Comparison of ENCODE assay signal across 21 mouse cellular contexts in the genomic region with DNA sequence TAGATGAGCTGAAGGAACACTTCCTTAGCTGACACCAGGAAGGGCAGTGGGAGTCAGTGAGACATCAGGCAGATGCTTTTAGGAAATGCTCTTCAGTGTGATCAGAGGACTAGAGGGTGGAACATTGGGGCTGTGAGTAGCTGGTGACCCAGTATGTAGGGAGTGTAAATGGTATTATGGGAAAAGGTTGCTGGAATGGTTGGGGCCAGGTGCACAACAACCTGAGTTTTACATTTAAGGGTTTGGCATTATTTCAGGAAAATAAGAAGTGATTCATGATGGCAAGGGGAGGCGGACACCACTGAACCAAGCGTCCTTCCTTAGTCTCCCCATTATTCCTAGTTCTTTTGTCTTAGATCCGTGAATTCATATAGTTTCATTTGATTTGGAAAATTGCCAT. TPM values are rescaled to one million over a fixed set of nuclear protein-coding genes. Genes with fewer than 3 reads are reported as not detected.
DNase-seq lines count a peak whose midpoint lies in the region; ATAC-seq and TF ChIP-seq lines count a peak whose summit lies in the region.
"Had no signal": no experiment of that assay in that cellular context is flagged by ENCODE, and none has a peak within 500 bp of the region (broad histone marks: within the 10 kb centered on the region; RNA-seq: fewer than 3 reads in every experiment).

No protein-coding gene starts in this region.

- H3K4me3 ChIP-seq in forebrain, embryonic 15.5 days, result no peak overlapping the region
- H3K4me3 ChIP-seq in forebrain, embryonic 10.5 days, result no peak overlapping the region
- no peak overlapping the region for H3K4me3 ChIP-seq in heart, embryonic 14.5 days (ENCODE audit: control insufficient read depth in 1 of 2, insufficient read depth in 1 of 2, low read depth in 1 of 2, low read length in 2 of 2)
- no peak overlapping the region for H3K4me3 ChIP-seq in liver, postnatal 0 days (ENCODE audit: low read depth, low read length)
- no peak overlapping the region for H3K4me3 ChIP-seq in liver, embryonic 12.5 days
- H3K4me3 ChIP-seq in heart, postnatal 0 days (ENCODE audit: low read depth, low read length), result no peak overlapping the region
- H3K4me3 ChIP-seq: embryonic facial prominence, embryonic 12.5 days; erythroblast, embryonic 14.5 days; left cerebral cortex, adult 2 months had no signal

- ATAC-seq in forebrain, embryonic 15.5 days (replicated peaks), result no peak; the same call in 1 of the 2 replicates
- no peak for ATAC-seq in heart, embryonic 14.5 days (ENCODE audit: insufficient number of reproducible peaks, insufficient read depth, low FRiP score, low read depth)
- ATAC-seq in liver, postnatal 0 days, result no peak
- no peak for ATAC-seq in liver, embryonic 12.5 days
- ATAC-seq in heart, postnatal 0 days (ENCODE audit: insufficient read depth, low read depth), result no peak

- peaks cover 28% of the 10 kb centered on the region for H3K36me3 ChIP-seq in forebrain, embryonic 15.5 days
- peaks cover 29% of the 10 kb centered on the region for H3K36me3 ChIP-seq in forebrain, embryonic 10.5 days (replicated peaks)
- H3K36me3 ChIP-seq in heart, embryonic 14.5 days (ENCODE audit: control insufficient read depth, insufficient read depth, low read length), result peaks cover 56% of the 10 kb centered on the region
- peaks cover 15% of the 10 kb centered on the region for H3K36me3 ChIP-seq in liver, postnatal 0 days (replicated peaks; ENCODE audit: insufficient read depth, low read length)
- peaks cover 25% of the 10 kb centered on the region for H3K36me3 ChIP-seq in liver, embryonic 12.5 days
- H3K36me3 ChIP-seq in heart, postnatal 0 days (replicated peaks; ENCODE audit: control insufficient read depth, insufficient read depth, low read length), result peaks cover 50% of the 10 kb centered on the region

- no peak for TF ChIP-seq CTCF in liver, postnatal 0 days (IDR thresholded peaks at IDR 0.05; ENCODE audit: low read depth)
- TF ChIP-seq CTCF in heart, postnatal 0 days (IDR thresholded peaks at IDR 0.05; ENCODE audit: low read depth), result no peak

- DNase-seq in forebrain, embryonic 10.5 days (ENCODE audit: extremely low spot score, low spot score), result no peak
- DNase-seq in heart, postnatal 14 days, result no peak
- DNase-seq in liver, postnatal 0 days, result peak; percentile 7
- DNase-seq in heart, postnatal 0 days (ENCODE audit: low spot score), result no peak
- DNase-seq in adrenal gland, adult (ENCODE audit: inconsistent age in 2 of 2, low spot score in 1 of 2), result no peak
- DNase-seq: adrenal gland, postnatal 14 days; cerebellum, adult 11 months; kidney, adult 2 months; kidney, postnatal 14 days; layer of hippocampus, adult 9-11 months; liver; lung, adult 18-20 months; lung, postnatal 36 days; thymus, postnatal 14 days had no signal

- H3K4me1 ChIP-seq in forebrain, embryonic 15.5 days, result peaks cover 20% of the 10 kb centered on the region
- no peaks in the 10 kb centered on the region for H3K4me1 ChIP-seq in forebrain, embryonic 10.5 days
- H3K4me1 ChIP-seq in heart, embryonic 14.5 days (ENCODE audit: control insufficient read depth in 2 of 2, insufficient read depth in 2 of 2, low read length in 2 of 2), result peaks cover 20 to 40% of the 10 kb centered on the region in 2 experiments
- no peaks in the 10 kb centered on the region for H3K4me1 ChIP-seq in liver, postnatal 0 days (ENCODE audit: insufficient read depth)
- H3K4me1 ChIP-seq in liver, embryonic 12.5 days, result no peaks in the 10 kb centered on the region
- peaks cover 41% of the 10 kb centered on the region for H3K4me1 ChIP-seq in heart, postnatal 0 days (ENCODE audit: control insufficient read depth, insufficient read depth)
- H3K4me1 ChIP-seq: embryonic facial prominence, embryonic 12.5 days had no signal

- intact Hi-C loops in heart, postnatal 14 days (cut with DNase I), result loop anchor here (10.0 kb wide), 1 partner anchor 325 kb away; no protein-coding TSS in a partner anchor

- TF ChIP-seq EP300 in liver, postnatal 0 days (IDR thresholded peaks at IDR 0.05; ENCODE audit: low read depth), result no peak
- no peak for TF ChIP-seq EP300 in heart, postnatal 0 days (IDR thresholded peaks at IDR 0.05; ENCODE audit: low read depth)

- H3K27me3 ChIP-seq in forebrain, embryonic 15.5 days, result no peaks in the 10 kb centered on the region
- H3K27me3 ChIP-seq in forebrain, embryonic 10.5 days (ENCODE audit: poor library complexity, severe bottlenecking), result no peaks in the 10 kb centered on the region
- H3K27me3 ChIP-seq in heart, embryonic 14.5 days (ENCODE audit: control insufficient read depth, insufficient read depth, low read length), result no peaks in the 10 kb centered on the region
- no peaks in the 10 kb centered on the region for H3K27me3 ChIP-seq in liver, postnatal 0 days (ENCODE audit: insufficient read depth, low read length)
- no peaks in the 10 kb centered on the region for H3K27me3 ChIP-seq in liver, embryonic 12.5 days (replicated peaks)
- no peaks in the 10 kb centered on the region for H3K27me3 ChIP-seq in heart, postnatal 0 days (ENCODE audit: control insufficient read depth, insufficient read depth, low read length)
- H3K27me3 ChIP-seq: embryonic facial prominence, embryonic 12.5 days had no signal

- H3K27ac ChIP-seq in forebrain, embryonic 15.5 days (replicated peaks), result peak overlapping the region; percentile 72
- H3K27ac ChIP-seq in forebrain, embryonic 10.5 days, result no peak overlapping the region
- H3K27ac ChIP-seq in heart, embryonic 14.5 days (replicated peaks in 1 of 2; ENCODE audit: control insufficient read depth in 1 of 2, insufficient read depth in 1 of 2, low read depth in 2 of 2, low read length in 2 of 2), result peak overlapping the region; percentile 63 to 97
- H3K27ac ChIP-seq in liver, postnatal 0 days (ENCODE audit: low read depth), result no peak overlapping the region
- no peak overlapping the region for H3K27ac ChIP-seq in liver, embryonic 12.5 days
- peak overlapping the region; percentile 96 for H3K27ac ChIP-seq in heart, postnatal 0 days (ENCODE audit: low read depth)
- H3K27ac ChIP-seq: embryonic facial prominence, embryonic 12.5 days; left cerebral cortex, adult 2 months had no signal

- no peak overlapping the region for H3K9ac ChIP-seq in forebrain, embryonic 15.5 days (replicated peaks)
- no peak overlapping the region for H3K9ac ChIP-seq in heart, embryonic 14.5 days (ENCODE audit: low read length)
- H3K9ac ChIP-seq in liver, postnatal 0 days (replicated peaks), result no peak overlapping the region
- H3K9ac ChIP-seq in liver, embryonic 12.5 days, result no peak overlapping the region
- H3K9ac ChIP-seq in heart, postnatal 0 days (replicated peaks; ENCODE audit: low read depth, low read length), result no peak overlapping the region
- H3K9ac ChIP-seq: embryonic facial prominence, embryonic 12.5 days had no signal

- 77% methylated on average over 3 of the region's 3 CpGs for WGBS in forebrain, embryonic 15.5 days
- 89% methylated on average over 3 of the region's 3 CpGs for WGBS in forebrain, embryonic 10.5 days
- 81% methylated on average over 3 of the region's 3 CpGs for WGBS in heart, embryonic 14.5 days
- WGBS in liver, postnatal 0 days (ENCODE audit: insufficient replicate concordance), result 80% methylated on average over 3 of the region's 3 CpGs
- 80% methylated on average over 3 of the region's 3 CpGs for WGBS in liver, embryonic 12.5 days (ENCODE audit: insufficient replicate concordance)
- WGBS in heart, postnatal 0 days, result 53% methylated on average over 3 of the region's 3 CpGs

- no peaks in the 10 kb centered on the region for H3K9me3 ChIP-seq in forebrain, embryonic 15.5 days
- no peaks in the 10 kb centered on the region for H3K9me3 ChIP-seq in forebrain, embryonic 10.5 days
- no peaks in the 10 kb centered on the region for H3K9me3 ChIP-seq in heart, embryonic 14.5 days (ENCODE audit: control insufficient read depth, low read length)
- no peaks in the 10 kb centered on the region for H3K9me3 ChIP-seq in liver, postnatal 0 days (ENCODE audit: low read length)
- no peaks in the 10 kb centered on the region for H3K9me3 ChIP-seq in liver, embryonic 12.5 days (replicated peaks)
- H3K9me3 ChIP-seq in heart, postnatal 0 days (replicated peaks; ENCODE audit: control insufficient read depth, low read length), result no peaks in the 10 kb centered on the region
- H3K9me3 ChIP-seq: embryonic facial prominence, embryonic 12.5 days; G1E had no signal

- no peak overlapping the region for H3K4me2 ChIP-seq in forebrain, embryonic 15.5 days (replicated peaks)
- 0 out of 2 replicates have a peak overlapping the region, but pooled peaks have one; percentile 5 for H3K4me2 ChIP-seq in heart, embryonic 14.5 days (ENCODE audit: low read length)
- H3K4me2 ChIP-seq in liver, postnatal 0 days (ENCODE audit: low read depth, low read length), result no peak overlapping the region
- H3K4me2 ChIP-seq in liver, embryonic 12.5 days, result no peak overlapping the region
- no peak overlapping the region for H3K4me2 ChIP-seq in heart, postnatal 0 days (ENCODE audit: low read depth, low read length)
- H3K4me2 ChIP-seq: embryonic facial prominence, embryonic 12.5 days had no signal

RNA-seq across cellular contexts. Expression of a gene that starts 7.4 kb away (rescaled TPM):
- polyA plus RNA-seq in forebrain, embryonic 15.5 days (2015; fragmentation: Nextera tagmentation; extraction: Ambion mirVana), result 34.8 and 36.1 TPM in 2 replicates
- 11.2 and 12.6 TPM in 2 replicates for polyA plus RNA-seq in forebrain, embryonic 10.5 days (2016; fragmentation: Nextera tagmentation; extraction: Ambion mirVana)
- polyA plus RNA-seq in heart, embryonic 14.5 days (2014; fragmentation: Nextera tagmentation; extraction: Ambion mirVana), result 12.3 and 13.8 TPM in 2 replicates
- 10 to 100 TPM; 17.4 to 18.1 TPM for total RNA-seq in heart, postnatal 14 days (2021)
- 3.6 and 4.2 TPM in 2 replicates for polyA plus RNA-seq in liver, postnatal 0 days (2015; fragmentation: Nextera tagmentation; extraction: Ambion mirVana)
- 3.8 and 4.4 TPM in 2 replicates for polyA plus RNA-seq in liver, embryonic 12.5 days (2016; fragmentation: Nextera tagmentation; extraction: Ambion mirVana)
- 15.1 and 15.9 TPM in 2 replicates for total RNA-seq in heart, postnatal 0 days (2014; rRNA removed; ENCODE audit: low replicate concordance)
- polyA plus RNA-seq in heart, postnatal 0 days (2015; fragmentation: Nextera tagmentation; extraction: Ambion mirVana), result 14.8 and 15.0 TPM in 2 replicates

Comparison
In these comparisons a context has a peak if more than half of its experiments do, and no peak if none do; other contexts are left out.
1. H3K27ac ChIP-seq: peak in forebrain, embryonic 15.5 days (single experiment), heart, embryonic 14.5 days (2 of 2) and heart, postnatal 0 days (single experiment); none in forebrain, embryonic 10.5 days (single experiment), liver, postnatal 0 days (single experiment) and liver, embryonic 12.5 days (single experiment).